In genomic region chr6:58998528-58998927, GRCm38 (mm10) we compare ENCODE assay signal across 11 mouse cellular contexts. TPM values are rescaled to one million over a fixed set of nuclear protein-coding genes. Genes with fewer than 3 reads are reported as not detected.
DNase-seq lines count a peak whose midpoint lies in the region; ATAC-seq and TF ChIP-seq lines count a peak whose summit lies in the region.
"Had no signal": no experiment of that assay in that cellular context is flagged by ENCODE, and none has a peak within 500 bp of the region (broad histone marks: within the 10 kb centered on the region; RNA-seq: fewer than 3 reads in every experiment).

No protein-coding gene starts in this region.

- H3K4me3 ChIP-seq in liver, postnatal 0 days (ENCODE audit: low read depth, low read length), result 0 out of 2 replicates have a peak overlapping the region, but pooled peaks have one; percentile 2
- no peak overlapping the region for H3K4me3 ChIP-seq in liver, embryonic 11.5 days (ENCODE audit: low read depth, low read length)
- H3K4me3 ChIP-seq in forebrain, postnatal 0 days (ENCODE audit: low read depth, low read length), result no peak overlapping the region

- no peaks in the 10 kb centered on the region for H3K27me3 ChIP-seq in liver, postnatal 0 days (ENCODE audit: insufficient read depth, low read length)
- H3K27me3 ChIP-seq in liver, embryonic 11.5 days (replicated peaks; ENCODE audit: control insufficient read depth, insufficient read depth, low read length), result no peaks in the 10 kb centered on the region
- H3K27me3 ChIP-seq in forebrain, postnatal 0 days (ENCODE audit: insufficient read depth, low read length), result no peaks in the 10 kb centered on the region

- no peak for TF ChIP-seq CTCF in liver, postnatal 0 days (IDR thresholded peaks at IDR 0.05; ENCODE audit: low read depth)
- TF ChIP-seq CTCF in forebrain, postnatal 0 days (IDR thresholded peaks at IDR 0.05; ENCODE audit: low read depth), result no peak

- WGBS in liver, postnatal 0 days (ENCODE audit: insufficient replicate concordance), result 44% methylated on average over 4 of the region's 4 CpGs
- WGBS in liver, embryonic 11.5 days, result 68% methylated on average over 4 of the region's 4 CpGs
- 56% methylated on average over 4 of the region's 4 CpGs for WGBS in forebrain, postnatal 0 days

- peak overlapping the region; percentile 76 for H3K27ac ChIP-seq in liver, postnatal 0 days (ENCODE audit: low read depth)
- no peak overlapping the region for H3K27ac ChIP-seq in liver, embryonic 11.5 days (ENCODE audit: low read depth, low read length)
- no peak overlapping the region for H3K27ac ChIP-seq in forebrain, postnatal 0 days (ENCODE audit: low read depth, low read length)

- TF ChIP-seq EP300 in liver, postnatal 0 days (IDR thresholded peaks at IDR 0.05; ENCODE audit: low read depth), result no peak

- DNase-seq in cerebellum, postnatal 10 days, result peak; percentile 7 to 8
- no peak for DNase-seq in cerebellum, postnatal 36 days
- no peak for DNase-seq in liver, postnatal 0 days
- DNase-seq in liver, embryonic 11.5 days (ENCODE audit: low spot score), result no peak
- DNase-seq in kidney, adult 18-20 months, result peak; percentile 32
- peak; percentile 8 for DNase-seq in mesoderm, embryonic 11.5 days (ENCODE audit: low read depth, low spot score)
- no peak for DNase-seq in forebrain, postnatal 0 days
- DNase-seq in retina, embryonic 14.5 days (ENCODE audit: low spot score), result no peak
- DNase-seq: cerebellum, postnatal 25 days; thymus, postnatal 25 days had no signal

- peaks cover 7% of the 10 kb centered on the region; the same call in 1 of the 2 replicates for H3K4me1 ChIP-seq in liver, postnatal 0 days (ENCODE audit: insufficient read depth)
- no peaks in the 10 kb centered on the region for H3K4me1 ChIP-seq in liver, embryonic 11.5 days (replicated peaks; ENCODE audit: control insufficient read depth, insufficient read depth, low read length)
- 0 out of 2 replicates have a peak, but pooled peaks cover 3% of the 10 kb centered on the region for H3K4me1 ChIP-seq in forebrain, postnatal 0 days (ENCODE audit: insufficient read depth)

- H3K4me2 ChIP-seq in liver, postnatal 0 days (ENCODE audit: low read depth, low read length), result peak overlapping the region; percentile 51
- no peak overlapping the region for H3K4me2 ChIP-seq in liver, embryonic 11.5 days
- no peak overlapping the region for H3K4me2 ChIP-seq in forebrain, postnatal 0 days (ENCODE audit: low read depth)

- no peaks in the 10 kb centered on the region for H3K9me3 ChIP-seq in liver, postnatal 0 days (ENCODE audit: low read length)
- no peaks in the 10 kb centered on the region for H3K9me3 ChIP-seq in liver, embryonic 11.5 days (ENCODE audit: control insufficient read depth, low read length)
- H3K9me3 ChIP-seq in forebrain, postnatal 0 days (ENCODE audit: low read length), result no peaks in the 10 kb centered on the region

- peak; percentile 10; the same call in 1 of the 2 replicates for ATAC-seq in liver, postnatal 0 days
- no peak for ATAC-seq in liver, embryonic 11.5 days (replicated peaks; ENCODE audit: low FRiP score)
- no peak for ATAC-seq in forebrain, postnatal 0 days

- H3K36me3 ChIP-seq in liver, postnatal 0 days (replicated peaks; ENCODE audit: insufficient read depth, low read length), result no peaks in the 10 kb centered on the region
- no peaks in the 10 kb centered on the region for H3K36me3 ChIP-seq in liver, embryonic 11.5 days (ENCODE audit: control insufficient read depth, insufficient read depth, low read length)
- no peaks in the 10 kb centered on the region for H3K36me3 ChIP-seq in forebrain, postnatal 0 days (ENCODE audit: insufficient read depth)

- H3K9ac ChIP-seq in liver, postnatal 0 days (replicated peaks), result peak overlapping the region; percentile 18; the same call in 1 of the 2 replicates
- no peak overlapping the region for H3K9ac ChIP-seq in liver, embryonic 11.5 days (ENCODE audit: low read depth, low read length)
- no peak overlapping the region for H3K9ac ChIP-seq in forebrain, postnatal 0 days

RNA-seq across cellular contexts. Expression of gene Fam13a, which starts 25.8 kb away (rescaled TPM):
- 1.2 and 1.6 TPM in 2 replicates for polyA plus RNA-seq in liver, postnatal 0 days (2015; fragmentation: Nextera tagmentation; extraction: Ambion mirVana)
- polyA plus RNA-seq in liver, embryonic 11.5 days (2014; fragmentation: Nextera tagmentation; extraction: Ambion mirVana), result 1.5 and 2.1 TPM in 2 replicates
- 3.3 and 6.6 TPM in 2 replicates for total RNA-seq in forebrain, postnatal 0 days (2014; rRNA removed)
- polyA plus RNA-seq in forebrain, postnatal 0 days (2015; fragmentation: Nextera tagmentation; extraction: Ambion mirVana), result 4.2 and 8.5 TPM in 2 replicates
- total RNA-seq: megakaryocyte-erythroid progenitor cell, adult 5-6 weeks had no signal

Comparison
In these comparisons a context has a peak if more than half of its experiments do, and no peak if none do; other contexts are left out.
1. DNase-seq: peak in cerebellum, postnatal 10 days (2 of 2), kidney, adult 18-20 months (single experiment) and mesoderm, embryonic 11.5 days (single experiment); none in cerebellum, postnatal 36 days (0 of 2), liver, postnatal 0 days (single experiment), liver, embryonic 11.5 days (single experiment), forebrain, postnatal 0 days (single experiment) and retina, embryonic 14.5 days (single experiment).